Mouse (Mus musculus) gastrocnemius, postnatal 10 days (tissue): ENCODE measurements around the gene Ccdc18. TPM values are rescaled to one million over a fixed set of nuclear protein-coding genes. Genes with fewer than 3 reads are reported as not detected.
"Not testable (repeated sequence)": the region's sequence is repeated elsewhere in the genome, so short reads cannot be mapped to it uniquely, and the experiment has no call there.

Experiments used
- DNase-seq: peaks from one replicate; pipeline ENCODE4 v3.0.0; 2021; ENCODE audit warnings: mixed read lengths
- total RNA-seq, 2 experiments: library from RNA; stranded (reverse); gene quantifications; 2 replicates each; pipeline ENCODE4 v1.2.3; 2021

Gene Ccdc18
- total RNA-seq, 2 experiments from 2014 or later = 0.92 to 1.4 TPM

- peak; percentile 9 for DNase-seq
Observed at GRCm38 (mm10) chr5:108262722-108263121, 130.0 kb downstream of the Ccdc18 start.

- DNase-seq = not testable (repeated sequence)
Observed at GRCm38 (mm10) chr5:108263785-108264184, 131.1 kb downstream of the Ccdc18 start.

DNA sequence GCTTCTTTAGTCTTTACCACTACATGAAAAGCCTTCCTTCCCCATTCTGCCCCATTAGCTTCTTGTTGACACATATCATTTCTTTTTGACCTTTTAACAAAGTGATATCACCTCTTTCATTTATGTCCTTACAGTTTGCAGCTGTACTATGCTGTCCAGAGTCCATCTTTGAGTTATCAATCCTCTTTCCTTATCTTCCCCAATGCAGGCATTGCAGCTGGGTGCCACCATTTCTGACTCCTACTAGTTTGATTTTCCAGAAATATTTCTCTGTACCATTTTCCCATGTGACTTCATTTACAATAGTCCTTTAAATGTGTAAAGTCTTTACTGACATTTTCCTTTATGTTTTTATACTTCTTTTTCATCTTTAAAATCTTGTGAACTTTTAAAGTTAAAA, 134.3 kb downstream of the Ccdc18 start:
- no peak for DNase-seq

- peak; percentile 85 for DNase-seq
Observed at GRCm38 (mm10) chr5:108268127-108269062, 135.7 kb downstream of the Ccdc18 start, which contains the start of gene Dr1. Gene Dr1 (plus strand): TSS chr5:108268897.

- DNase-seq = no peak
Observed at GRCm38 (mm10) chr5:108269063-108269810, 136.6 kb downstream of the Ccdc18 start.

- DNase-seq = no peak
Observed at GRCm38 (mm10) chr5:108269811-108270151, 137.1 kb downstream of the Ccdc18 start.

DNA sequence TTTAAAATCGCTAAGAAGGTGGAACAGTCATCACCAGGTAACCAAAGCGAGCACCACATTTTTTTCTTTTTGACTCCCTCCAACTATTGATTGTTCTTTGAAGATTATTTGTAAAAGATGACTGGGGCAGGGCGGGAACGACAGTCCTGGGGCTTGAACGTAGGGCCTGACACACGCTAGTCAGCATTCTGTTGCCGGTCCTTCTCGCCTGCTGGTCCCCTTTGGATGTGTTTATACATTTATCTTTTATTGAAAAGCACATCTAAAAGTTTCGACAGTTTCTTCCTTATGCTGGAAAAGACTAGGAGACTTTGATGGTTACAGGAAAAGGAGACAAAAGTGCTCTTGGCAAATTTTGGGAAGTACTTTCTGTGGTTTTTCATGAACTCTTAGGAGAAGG, 137.7 kb downstream of the Ccdc18 start:
- no peak for DNase-seq

DNA sequence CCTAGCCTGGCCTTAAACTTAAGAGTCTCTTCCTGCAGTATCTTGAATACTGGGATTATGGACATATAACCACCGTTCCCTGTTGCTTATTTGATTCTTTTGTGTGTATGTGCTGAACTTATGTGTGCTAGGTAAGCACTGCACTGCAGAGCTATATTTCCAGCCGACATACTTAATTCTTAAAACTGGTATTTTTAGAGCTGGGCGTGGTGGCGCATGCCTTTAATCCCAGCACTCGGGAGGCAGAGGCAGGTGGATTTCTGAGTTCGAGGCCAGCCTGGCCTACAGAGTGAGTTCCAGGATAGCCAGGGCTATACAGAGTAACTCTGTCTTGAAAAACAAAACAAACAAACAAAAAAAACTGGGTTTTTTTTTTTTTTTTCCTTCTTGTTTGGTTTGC, 138.7 kb downstream of the Ccdc18 start:
- not testable (repeated sequence) for DNase-seq

Other genes with a start within 250 kb of the Ccdc18 start
- gene Rpl5, start 232.4 kb upstream of the Ccdc18 start, total RNA-seq = 10 to 100 TPM; 60.8 to 65.1 TPM
- gene Fam69a, start 145.8 kb upstream of the Ccdc18 start, total RNA-seq = 10 to 100 TPM; 51.1 to 65.5 TPM
- gene Mtf2, start 67.2 kb upstream of the Ccdc18 start, total RNA-seq = 10 to 100 TPM; 17.8 to 23.6 TPM
- gene Tmed5, start 255 bp upstream of the Ccdc18 start, total RNA-seq = 10 to 100 TPM; 18.7 to 21.3 TPM
- gene Dr1, start 136.0 kb downstream of the Ccdc18 start, total RNA-seq = 10 to 100 TPM; 21.5 to 23.2 TPM
- 1 to 10 TPM; 3.2 to 4.5 TPM for gene Pigg, start 179.7 kb downstream of the Ccdc18 start, total RNA-seq
- gene Gm42517, start 235.0 kb downstream of the Ccdc18 start, total RNA-seq = under 1 TPM; 0.36 to 0.42 TPM